Mouse (Mus musculus): ENCODE measurements at regions not wholly inside any gene's neighbourhood (a gene's known extent, or its start where the extent isn't known, plus 50 kb on each side); places are given as distances from the start of the nearest gene placed in this dataset.

GRCm38 (mm10) chr9:43486704-43487103 lies 176.1 kb downstream of the Trim29 start:
- no peak for TF ChIP-seq CTCF (IDR thresholded peaks at IDR 0.05; ENCODE audit: low read depth, low read length)
- no peak for TF ChIP-seq GATA1 (IDR thresholded peaks at IDR 0.05; ENCODE audit: borderline replicate concordance, low read length)
- no peak for TF ChIP-seq TAL1 (conservative IDR thresholded peaks at IDR 0.05; ENCODE audit: low read depth, low read length)
- TF ChIP-seq POLR2AphosphoS5 (IDR thresholded peaks at IDR 0.05; ENCODE audit: insufficient replicate concordance, low read depth, low read length): no peak
- no peak for TF ChIP-seq GATA2 (IDR thresholded peaks at IDR 0.05; ENCODE audit: borderline replicate concordance, low read depth, low read length)
